Mouse (Mus musculus) bone marrow, adult 2 months (tissue): ENCODE results near the gene Pskh1.

ENCODE experiments used
- CTCF ChIP-seq: fragments of 200-500 bp; IDR thresholded peaks from 2 replicates; pipeline ENCODE4 v1.5.1; 2011; ENCODE audit warnings: low read length, control low read depth; ENCODE audit not compliant: control insufficient read depth, insufficient read depth
- POLR2A ChIP-seq: fragments of 200-500 bp; IDR thresholded peaks from 2 replicates; pipeline ENCODE4 v1.6.1; 2011; ENCODE audit warnings: low read depth, mild to moderate bottlenecking, control low read depth, low read length, borderline replicate concordance; ENCODE audit not compliant: control insufficient read depth

DNA sequence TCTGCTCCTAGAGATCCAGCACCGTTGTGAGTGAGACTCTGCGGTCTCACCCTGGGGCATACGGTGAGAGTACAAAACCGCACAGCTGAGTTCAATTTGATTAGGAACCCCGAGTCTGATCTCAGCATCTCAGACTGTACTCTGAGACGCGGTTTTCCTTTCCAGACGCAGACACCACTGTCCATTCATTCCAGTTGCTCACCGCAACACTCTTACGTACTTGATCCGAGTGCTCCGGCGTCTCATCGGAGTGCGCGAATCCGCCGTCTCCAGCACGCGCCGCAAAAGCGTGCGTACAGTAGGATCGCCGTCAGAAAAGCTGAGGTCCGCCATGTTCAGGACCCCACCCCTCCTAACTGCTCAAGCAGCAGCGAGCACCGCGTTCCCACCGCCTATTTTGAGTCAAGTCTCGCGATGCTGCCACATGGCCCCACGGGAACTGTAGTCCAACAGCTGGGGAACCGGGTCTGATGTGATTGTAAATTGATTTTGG is 48.5 kb upstream of the Pskh1 start:
- peak; percentile 93 for TF ChIP-seq POLR2A
- TF ChIP-seq CTCF, result no peak
